Comparison of ENCODE assay signal across 20 mouse cellular contexts in the genomic region with DNA sequence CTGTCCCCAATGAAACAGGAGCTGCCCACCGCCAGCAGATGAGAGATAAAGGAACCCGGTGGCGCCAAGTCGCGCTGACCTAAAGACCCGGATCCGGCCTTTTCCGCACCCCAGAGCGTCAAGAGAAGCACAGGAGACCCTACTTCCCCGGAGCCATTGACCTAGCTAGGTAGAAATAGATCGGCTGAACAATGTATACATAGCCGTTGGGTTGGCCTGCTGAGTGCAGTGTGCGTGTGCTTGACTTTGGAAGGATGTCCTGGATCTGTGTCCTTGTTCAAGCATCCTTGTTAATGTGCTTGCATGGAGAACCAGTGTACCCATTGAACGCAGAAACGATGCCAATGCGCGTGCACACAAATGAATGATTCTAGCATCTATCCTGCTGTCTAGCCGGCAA. TPM values are rescaled to one million over a fixed set of nuclear protein-coding genes. Genes with fewer than 3 reads are reported as not detected.
"Had no signal": no experiment of that assay in that cellular context is flagged by ENCODE, and none has a peak within 500 bp of the region (broad histone marks: within the 10 kb centered on the region; RNA-seq: fewer than 3 reads in every experiment).

No protein-coding gene starts in this region.

- H3K36me3 ChIP-seq: limb, embryonic 15.5 days; liver, embryonic 12.5 days; midbrain, embryonic 13.5 days had no signal

- H3K9ac ChIP-seq: limb, embryonic 15.5 days; liver, embryonic 12.5 days; lung, embryonic 14.5 days; midbrain, embryonic 13.5 days had no signal

- H3K4me2 ChIP-seq: limb, embryonic 15.5 days; liver, embryonic 12.5 days; lung, embryonic 14.5 days; midbrain, embryonic 13.5 days had no signal

- H3K27ac ChIP-seq: kidney, postnatal 0 days; layer of hippocampus, adult 2 months; limb, embryonic 15.5 days; liver, embryonic 12.5 days; midbrain, embryonic 13.5 days; stomach, postnatal 0 days had no signal

- DNase-seq: kidney, adult 11 months; kidney, adult 9 months; kidney, postnatal 36 days; left cerebral cortex, postnatal 4 days; lung, embryonic 14.5 days; lung, postnatal 10 days; lung, postnatal 4 days; right cerebral cortex, adult 18-20 months; right cerebral cortex, postnatal 25 days; thymus, postnatal 4 days had no signal

- H3K9me3 ChIP-seq: limb, embryonic 15.5 days; liver, embryonic 12.5 days; midbrain, embryonic 13.5 days had no signal

- H3K4me1 ChIP-seq: liver, embryonic 12.5 days had no signal

- ATAC-seq: liver, embryonic 12.5 days; midbrain, embryonic 13.5 days had no signal

- H3K4me3 ChIP-seq: layer of hippocampus, adult 2 months; limb, embryonic 15.5 days; liver, embryonic 12.5 days; megakaryocyte, embryonic 14.5 days; midbrain, embryonic 13.5 days had no signal

RNA-seq across cellular contexts. Expression of gene Foxl2, which starts 8.6 kb away (rescaled TPM):
- total RNA-seq: monocyte, adult 5-6 weeks had no signal
- polyA plus RNA-seq: kidney, postnatal 0 days; liver, embryonic 12.5 days; liver, embryonic 16.5 days; lung, embryonic 14.5 days; small intestine, adult 2 months; stomach, postnatal 0 days had no signal
